Mouse (Mus musculus): ENCODE measurements at regions not wholly inside any gene's neighbourhood (a gene's known extent, or its start where the extent isn't known, plus 50 kb on each side); places are given as distances from the start of the nearest gene placed in this dataset.
"Not testable (repeated sequence)": the region's sequence is repeated elsewhere in the genome, so short reads cannot be mapped to it uniquely, and the experiment has no call there.

DNA sequence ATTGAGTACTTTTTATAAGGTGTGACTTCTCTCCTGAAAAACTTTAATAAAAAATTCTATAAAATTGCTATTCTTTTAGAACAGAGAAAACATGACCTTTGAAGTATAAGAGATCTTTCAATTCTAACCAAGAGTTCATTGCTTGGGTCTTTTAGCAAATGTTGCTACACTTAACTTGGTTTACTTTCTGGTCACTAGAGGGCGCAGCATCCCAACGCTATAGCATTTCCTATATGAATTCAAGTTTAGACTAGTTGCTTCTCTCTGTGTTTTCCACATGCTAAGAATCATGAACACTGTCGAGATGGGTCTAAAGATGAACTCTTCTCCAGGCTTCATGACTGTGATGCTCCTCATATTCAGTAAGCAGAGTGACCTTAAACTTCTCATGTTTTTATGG lies 544.3 kb downstream of the Dad1 start:
- DNase-seq (ENCODE audit: low spot score), result not testable (repeated sequence)

DNA sequence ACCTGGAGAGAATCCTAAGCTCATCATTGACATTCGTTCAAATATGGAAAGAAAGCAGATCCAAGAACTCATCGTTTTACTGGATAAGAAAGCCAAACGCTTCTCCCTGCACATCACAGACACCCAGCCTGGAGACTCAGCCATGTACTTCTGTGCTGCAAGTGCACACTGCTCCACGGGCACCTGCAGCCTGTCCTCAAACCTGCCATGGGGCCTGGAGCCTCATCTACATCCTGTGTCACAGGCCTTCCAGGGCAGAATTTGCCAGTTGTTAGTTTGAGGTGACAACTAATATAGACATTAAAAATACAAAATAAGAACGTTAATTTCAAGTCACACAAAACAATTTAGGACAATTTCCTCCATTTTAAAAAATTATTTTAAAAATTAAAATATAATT lies 549.6 kb downstream of the Dad1 start:
- DNase-seq (ENCODE audit: low spot score), result not testable (repeated sequence)

DNA sequence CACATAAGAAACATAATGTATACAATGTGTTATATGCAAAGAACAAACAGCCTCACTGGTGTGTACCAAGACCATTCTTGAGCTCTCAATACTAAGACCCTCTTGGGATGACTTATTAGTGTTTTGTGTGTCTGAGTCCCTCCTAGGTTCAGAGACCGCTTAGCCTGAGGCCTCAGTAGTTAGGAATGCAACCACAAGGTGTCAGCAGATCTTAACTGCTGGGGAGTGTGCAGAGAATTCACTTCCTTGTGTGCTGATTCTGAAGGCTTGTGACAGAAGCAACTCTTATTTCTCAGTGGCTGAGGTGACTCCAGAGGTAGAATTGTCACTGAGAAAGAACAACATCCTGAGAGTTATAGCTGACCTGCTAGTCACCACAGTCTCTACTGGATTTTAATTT lies 550.3 kb downstream of the Dad1 start:
- DNase-seq (ENCODE audit: low spot score), result not testable (repeated sequence)

DNA sequence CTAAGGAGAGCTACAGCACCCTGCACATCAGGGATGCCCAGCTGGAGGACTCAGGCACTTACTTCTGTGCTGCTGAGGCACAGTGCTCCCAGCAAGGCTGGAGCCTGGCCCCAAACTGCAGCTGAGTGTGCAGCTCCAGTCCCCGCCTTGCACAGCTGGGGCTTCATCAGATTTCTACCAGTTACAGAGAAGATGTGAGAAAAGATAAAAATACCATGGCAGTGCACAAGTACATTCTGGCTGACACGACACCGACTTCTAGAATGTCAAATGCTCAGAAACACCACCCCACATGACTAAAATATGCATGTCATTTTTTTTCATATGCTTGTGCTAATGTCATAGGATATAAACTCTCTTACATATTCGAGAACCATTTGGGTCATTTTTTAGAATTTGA lies 569.8 kb downstream of the Dad1 start:
- DNase-seq (ENCODE audit: low spot score), result not testable (repeated sequence)

DNA sequence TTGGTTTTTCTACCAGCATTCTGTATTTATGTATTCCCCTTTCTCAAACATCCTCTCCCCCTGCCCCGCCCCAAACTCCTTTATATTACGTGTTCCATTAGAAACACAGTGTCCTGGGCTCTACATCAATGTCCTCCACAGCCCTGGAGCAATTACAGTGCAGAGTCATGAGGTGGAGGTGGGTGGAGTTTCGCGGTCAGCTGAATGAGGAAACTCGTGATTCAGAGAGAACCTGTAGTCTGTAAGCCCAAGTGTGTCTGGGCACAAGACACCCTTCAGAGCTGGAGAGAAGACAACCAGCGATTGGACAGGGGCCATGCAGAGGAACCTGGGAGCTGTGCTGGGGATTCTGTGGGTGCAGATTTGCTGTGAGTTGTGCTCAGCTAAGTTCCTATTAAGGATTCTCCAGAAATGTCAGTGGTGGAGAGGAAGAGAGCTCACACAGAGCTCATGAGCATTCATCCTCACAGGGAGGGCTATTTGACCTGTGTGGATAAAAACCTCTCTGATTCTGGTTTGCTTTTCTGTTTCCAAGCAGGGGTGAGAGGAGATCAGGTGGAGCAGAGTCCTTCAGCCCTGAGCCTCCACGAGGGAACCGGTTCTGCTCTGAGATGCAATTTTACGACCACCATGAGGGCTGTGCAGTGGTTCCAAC lies 570.4 kb downstream of the Dad1 start:
- DNase-seq (ENCODE audit: low spot score), result not testable (repeated sequence)

DNA sequence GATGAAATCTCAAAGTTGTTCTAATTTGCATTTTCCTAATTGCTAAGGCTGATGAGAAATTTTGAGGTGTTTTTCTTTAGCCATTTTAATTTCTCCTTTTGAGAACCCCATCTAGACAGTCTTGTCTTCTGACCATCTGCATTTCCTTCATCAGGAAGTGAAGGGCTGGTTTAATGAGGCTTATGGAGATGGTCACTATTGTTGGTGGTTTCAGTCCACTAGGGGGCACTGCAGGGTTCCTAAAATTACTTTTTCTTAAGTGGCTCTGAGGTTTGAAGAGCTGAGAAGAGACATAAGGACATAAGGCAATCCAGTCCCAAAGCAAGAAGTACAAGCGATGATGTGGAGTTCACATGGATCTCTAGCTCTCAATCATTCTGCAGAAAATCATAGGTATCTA lies 571.2 kb downstream of the Dad1 start:
- not testable (repeated sequence) for DNase-seq (ENCODE audit: low spot score)

DNA sequence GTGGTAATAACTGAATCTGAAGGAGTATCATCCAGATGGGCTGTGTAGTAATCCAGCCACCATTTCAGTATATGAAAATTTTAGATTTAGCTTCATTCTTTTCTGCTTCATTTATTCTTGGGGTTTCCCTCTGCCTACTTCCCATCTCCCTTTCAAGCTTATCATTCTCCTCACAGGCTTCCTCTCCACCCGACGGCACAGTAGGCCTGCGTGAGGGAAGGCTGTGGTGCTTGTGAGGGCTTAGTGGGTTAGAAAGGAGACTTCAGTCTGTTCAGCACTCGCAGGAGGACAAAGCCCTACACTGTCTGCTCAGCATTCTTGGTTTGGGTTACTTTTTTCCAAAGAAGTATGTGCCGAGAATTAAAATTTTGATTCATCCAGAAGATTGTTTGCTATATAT lies 572.6 kb downstream of the Dad1 start:
- DNase-seq (ENCODE audit: low spot score), result not testable (repeated sequence)

DNA sequence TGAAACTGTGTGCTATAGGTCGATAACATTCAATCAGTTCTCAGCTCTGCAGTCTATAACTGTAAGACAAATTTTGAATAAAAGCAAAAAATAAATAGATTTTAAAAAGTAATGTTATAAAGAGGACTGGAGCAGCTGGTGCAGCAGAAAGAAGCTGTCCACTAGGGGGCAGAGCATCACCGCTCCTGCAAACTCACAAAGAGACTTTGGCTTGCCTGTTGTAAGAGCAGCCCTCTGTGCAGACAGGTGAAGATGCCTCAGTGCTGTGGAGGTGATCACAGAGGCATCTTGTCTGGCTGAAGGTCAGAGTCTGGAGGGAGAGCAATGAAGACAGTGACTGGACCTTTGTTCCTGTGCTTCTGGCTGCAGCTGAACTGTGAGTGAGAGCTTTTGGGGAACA lies 588.2 kb downstream of the Dad1 start:
- DNase-seq (ENCODE audit: low spot score), result not testable (repeated sequence)

DNA sequence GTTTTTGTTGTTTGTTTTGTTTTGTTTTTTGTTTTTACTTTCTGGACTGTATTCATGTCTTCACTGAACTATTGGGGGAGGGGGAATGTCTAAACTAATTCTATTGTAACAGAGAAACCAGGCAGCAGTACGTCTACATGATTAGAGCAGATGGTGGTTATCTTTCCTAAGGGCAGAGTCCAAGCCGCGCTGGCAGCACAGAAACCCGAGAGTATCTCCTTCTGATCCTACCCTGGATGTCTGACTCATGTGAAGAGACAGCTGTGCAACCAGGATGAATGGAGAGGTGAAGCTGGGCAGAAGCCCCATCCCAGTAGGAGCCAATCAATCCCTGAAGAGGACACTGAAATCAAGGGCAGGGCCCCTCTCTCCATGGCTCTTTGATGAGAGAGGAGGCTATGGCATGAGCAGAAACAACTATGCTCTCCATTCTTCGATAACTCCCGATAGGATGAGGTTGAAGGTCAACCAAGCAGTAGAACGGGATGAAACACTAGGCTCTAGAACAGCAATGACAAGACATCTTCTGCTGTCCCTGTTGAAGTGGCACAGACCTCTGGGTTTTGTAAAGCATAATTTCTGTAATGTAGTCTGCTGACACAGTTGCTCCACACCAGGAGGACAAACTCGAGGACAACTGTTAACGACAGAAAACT lies 591.1 kb downstream of the Dad1 start:
- DNase-seq (ENCODE audit: low spot score), result not testable (repeated sequence)

DNA sequence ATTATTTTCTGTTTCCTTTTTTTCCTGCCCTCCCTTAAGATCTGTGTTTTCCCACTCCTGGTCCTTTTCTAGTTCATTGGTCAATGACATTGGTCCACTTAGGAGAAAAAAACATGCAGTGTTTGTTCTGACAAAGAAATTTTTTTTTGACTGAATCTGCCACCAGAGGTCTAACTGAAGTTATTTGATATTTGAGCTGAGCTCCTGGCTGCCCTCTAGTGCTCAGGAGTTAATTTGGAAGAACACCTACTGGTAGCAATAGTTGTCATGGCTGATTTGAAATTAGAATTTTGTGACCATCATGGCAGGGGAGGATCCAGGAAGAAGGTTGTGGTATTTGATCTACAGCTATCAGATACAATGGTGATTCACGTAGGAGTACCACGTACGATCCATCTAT lies 599.2 kb downstream of the Dad1 start:
- DNase-seq (ENCODE audit: low spot score), result not testable (repeated sequence)

DNA sequence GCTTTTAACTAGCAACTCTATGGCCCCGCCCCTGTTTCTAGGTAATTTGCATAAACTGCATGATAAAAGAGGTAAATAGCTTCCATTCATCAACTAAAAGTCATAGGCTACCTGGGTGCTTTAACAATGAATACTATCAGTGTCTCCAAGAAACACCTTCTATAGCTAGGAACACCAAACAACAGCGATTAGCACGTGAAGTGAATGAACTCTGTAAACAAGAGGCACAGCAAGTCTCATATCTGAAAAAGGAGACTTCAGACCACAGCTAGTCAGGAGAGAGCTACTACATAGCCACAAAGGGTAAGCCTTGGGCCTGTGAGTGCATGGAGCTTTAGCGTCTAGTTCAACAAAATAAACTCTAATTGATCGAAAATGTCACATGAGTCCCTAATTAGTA lies 602.8 kb downstream of the Dad1 start:
- not testable (repeated sequence) for DNase-seq (ENCODE audit: low spot score)

DNA sequence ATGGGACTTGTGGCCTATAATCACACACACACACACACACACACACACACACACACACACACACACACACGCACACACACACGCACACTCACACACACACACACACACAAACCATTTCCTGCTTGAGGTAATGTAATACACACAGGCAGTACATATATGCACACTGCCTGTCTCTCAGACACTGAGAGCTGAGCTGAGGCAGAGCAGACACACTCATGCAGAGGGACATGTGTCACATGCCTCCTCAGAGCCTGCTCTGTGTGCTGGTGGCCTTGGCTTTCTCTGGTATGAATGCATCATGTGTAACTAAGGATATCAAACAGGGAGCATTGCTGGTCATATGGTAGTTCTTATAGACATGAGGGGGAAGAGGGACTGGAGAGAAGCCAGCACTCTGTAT lies 604.7 kb downstream of the Dad1 start:
- DNase-seq (ENCODE audit: low spot score), result not testable (repeated sequence)

DNA sequence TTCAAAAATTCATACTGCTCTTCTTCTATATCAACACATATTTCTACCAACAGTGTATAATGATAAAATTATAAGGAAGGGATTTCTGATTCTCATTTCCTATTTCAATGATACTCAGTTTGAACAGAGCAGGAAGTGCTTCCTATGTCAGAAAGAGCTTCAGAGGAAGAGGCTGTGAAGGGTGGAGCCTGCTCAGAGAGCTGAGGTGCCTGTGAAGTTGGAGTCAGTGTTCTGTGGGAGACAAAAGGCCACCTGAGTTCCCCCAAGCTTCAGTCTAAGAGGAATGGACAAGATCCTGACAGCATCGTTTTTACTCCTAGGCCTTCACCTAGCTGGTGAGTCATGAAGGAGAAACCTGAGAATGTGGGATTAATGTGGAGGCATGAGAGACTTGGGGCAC lies 613.5 kb downstream of the Dad1 start:
- DNase-seq (ENCODE audit: low spot score), result not testable (repeated sequence)

DNA sequence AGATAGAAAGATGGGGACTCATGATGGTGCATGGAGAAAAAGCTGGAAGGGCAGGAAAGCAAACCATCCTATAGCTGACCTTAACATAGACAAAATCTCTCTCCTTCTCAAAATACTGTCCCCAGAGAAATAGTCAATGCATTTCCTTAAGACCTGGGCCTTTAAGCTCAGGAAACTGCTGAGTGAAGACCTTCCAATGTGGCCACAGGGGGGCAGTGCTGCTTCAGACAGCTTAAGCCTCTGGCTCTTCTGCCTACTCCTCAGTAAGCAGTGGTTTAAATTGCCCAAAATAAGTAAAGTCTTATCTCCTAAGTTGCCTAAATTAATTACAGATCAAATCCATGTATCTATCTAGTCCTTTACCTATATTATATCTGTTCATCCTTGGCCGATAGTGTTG lies 616.2 kb downstream of the Dad1 start:
- not testable (repeated sequence) for DNase-seq (ENCODE audit: low spot score)

DNA sequence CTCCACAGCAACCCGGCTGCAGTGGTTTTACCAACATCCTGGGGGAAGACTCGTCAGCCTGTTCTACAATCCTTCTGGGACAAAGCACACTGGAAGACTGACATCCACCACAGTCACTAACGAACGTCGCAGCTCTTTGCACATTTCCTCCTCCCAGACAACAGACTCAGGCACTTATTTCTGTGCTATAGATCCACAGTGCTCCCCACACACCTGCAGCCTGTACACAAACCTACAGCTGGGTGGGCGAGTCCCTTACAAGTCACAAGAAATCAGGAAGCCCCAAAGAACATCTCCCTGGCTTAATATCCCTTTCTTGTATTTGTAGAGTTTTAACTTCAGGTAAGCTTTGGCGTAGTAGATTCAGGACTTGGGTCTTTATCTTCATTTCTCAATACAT lies 618.7 kb downstream of the Dad1 start:
- DNase-seq (ENCODE audit: low spot score), result not testable (repeated sequence)

DNA sequence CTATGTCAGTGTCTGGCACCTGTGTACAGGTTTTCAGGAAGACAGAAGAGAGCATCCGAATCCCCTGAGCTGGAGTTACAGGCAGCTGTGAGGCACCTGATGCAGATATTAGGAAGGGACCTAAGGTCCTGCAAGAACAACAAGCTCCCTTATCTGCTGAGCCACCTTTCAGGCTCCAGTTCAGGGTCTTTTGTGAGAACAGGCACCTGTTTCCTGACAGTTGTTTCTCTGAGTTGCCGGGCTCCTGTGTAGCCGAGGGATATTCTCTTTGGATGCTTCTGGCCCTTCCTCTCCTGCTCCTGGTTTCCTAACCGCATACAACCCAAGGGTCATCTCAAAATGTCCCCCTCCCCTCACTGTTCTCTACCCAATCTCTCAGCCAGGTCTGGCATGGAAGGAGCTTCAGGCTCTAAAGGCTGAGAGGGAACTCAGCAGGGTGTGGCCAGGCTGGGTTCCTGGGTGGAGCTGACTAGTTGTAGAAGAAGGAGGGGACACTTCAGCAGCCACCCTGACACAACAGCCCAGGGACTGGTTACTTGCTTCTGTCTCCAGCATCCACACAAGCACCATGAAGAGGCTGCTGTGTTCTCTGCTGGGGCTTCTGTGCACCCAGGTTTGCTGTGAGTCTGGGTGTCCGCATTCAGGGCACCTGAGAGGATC lies 619.5 kb downstream of the Dad1 start:
- not testable (repeated sequence) for DNase-seq (ENCODE audit: low spot score)

DNA sequence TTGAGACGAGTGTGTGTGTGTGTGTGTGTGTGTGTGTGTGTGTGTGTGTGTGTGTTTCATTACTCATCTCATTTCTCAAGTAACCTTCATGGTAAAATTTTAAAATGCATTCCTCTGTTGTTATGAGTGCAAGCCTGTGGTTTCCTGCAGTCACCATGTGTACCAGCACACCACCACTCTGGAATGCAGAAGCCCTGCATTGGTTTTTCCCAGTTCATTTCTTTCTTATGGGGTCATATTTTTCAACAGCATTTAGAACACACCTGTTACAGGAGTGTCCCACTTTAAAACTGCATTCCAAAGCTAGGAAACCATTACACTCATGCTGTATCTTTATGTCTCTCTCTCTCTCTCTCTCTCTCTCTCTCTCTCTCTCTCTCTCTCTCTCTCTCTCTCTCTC lies 620.2 kb downstream of the Dad1 start:
- DNase-seq (ENCODE audit: low spot score), result not testable (repeated sequence)

DNA sequence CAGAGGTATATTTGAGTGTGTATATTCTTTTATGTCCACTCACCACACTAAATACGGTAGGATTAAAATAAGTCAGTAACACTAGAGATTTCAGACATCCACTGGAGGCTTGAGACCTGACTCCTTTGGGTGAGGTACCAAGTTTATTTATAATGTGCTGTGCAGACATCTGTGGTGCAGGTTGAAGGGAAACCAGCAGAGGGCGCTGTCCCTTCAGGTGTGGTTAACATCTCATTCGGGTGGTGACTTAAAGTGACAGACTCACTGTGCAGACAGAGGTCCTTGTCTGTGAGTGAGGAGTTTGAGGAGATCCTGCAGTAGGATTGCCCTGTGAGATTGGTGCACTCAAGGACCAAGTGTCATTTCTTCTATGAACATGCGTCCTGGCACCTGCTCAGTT lies 632.5 kb downstream of the Dad1 start:
- DNase-seq (ENCODE audit: low spot score), result not testable (repeated sequence)

DNA sequence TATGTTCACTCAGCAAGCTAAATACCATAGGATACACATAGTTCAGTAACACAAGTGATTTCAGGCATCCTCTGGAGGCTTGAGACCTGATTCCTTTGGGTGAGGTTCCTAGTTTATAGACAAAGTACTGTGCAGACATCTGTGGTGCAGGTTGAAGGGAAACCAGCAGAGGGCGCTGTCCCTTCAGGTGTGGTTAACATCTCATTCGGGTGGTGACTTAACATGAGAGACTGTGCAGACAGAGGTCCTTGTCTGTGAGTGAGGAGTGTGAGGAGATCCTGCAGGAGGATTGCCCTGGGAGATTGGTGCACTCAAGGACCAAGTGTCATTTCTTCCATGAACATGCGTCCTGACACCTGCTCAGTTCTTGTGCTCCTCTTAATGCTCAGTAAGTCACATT lies 637.8 kb downstream of the Dad1 start:
- not testable (repeated sequence) for DNase-seq (ENCODE audit: low spot score)

DNA sequence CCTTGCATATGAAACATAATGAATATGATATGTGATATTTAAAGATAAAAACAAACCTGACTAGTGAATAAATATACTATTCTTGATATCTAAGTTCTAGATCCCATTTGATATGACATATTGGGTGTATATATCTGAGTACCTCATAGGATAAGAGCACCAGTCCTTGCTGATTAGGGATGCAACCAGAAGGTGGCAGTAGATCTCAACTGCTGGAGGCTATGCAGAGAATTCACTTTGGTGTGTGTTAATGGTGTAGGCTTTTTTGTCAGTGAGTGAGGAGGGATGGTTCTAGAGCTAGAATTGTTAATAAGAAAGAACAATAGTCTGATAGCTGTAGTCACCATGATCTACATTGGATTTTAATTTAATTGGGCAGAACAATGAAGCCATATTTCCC lies 639.6 kb downstream of the Dad1 start:
- no peak for DNase-seq (ENCODE audit: low spot score)

DNA sequence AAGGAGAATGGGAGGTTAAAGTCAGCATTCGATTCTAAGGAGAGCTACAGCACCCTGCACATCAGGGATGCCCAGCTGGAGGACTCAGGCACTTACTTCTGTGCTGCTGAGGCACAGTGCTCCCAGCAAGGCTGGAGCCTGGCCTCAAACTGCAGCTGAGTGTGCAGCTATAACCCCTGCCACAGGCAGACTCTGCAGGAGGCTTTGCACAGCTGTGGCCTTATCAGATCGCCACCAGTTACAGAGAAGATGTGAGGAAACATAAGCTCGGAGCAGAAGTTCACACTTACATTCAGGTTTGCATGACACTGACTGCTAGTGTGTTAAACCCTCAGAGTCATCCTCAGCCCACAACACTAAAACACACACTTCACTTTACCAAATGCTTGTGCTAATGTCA lies 654.6 kb downstream of the Dad1 start:
- DNase-seq (ENCODE audit: low spot score), result not testable (repeated sequence)

DNA sequence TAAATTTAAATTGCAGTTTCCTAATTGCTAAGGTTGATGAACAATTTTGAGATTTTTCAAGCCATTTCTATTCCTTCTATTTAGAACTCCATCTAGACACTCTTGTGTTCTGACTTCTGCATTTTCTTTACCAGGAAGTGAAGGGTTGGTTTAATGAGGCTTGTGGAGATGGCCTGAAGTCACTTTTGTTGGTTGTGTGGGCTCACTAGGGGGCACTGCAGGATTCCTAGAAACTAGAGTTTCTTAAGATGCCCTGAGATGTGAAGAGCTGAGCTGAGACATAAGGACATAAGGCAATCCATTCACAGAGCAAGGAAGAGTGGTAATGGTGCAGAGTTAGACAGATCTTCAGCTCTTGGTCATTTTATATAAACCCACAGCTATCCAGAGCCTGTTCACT lies 656.6 kb downstream of the Dad1 start:
- not testable (repeated sequence) for DNase-seq (ENCODE audit: low spot score)

DNA sequence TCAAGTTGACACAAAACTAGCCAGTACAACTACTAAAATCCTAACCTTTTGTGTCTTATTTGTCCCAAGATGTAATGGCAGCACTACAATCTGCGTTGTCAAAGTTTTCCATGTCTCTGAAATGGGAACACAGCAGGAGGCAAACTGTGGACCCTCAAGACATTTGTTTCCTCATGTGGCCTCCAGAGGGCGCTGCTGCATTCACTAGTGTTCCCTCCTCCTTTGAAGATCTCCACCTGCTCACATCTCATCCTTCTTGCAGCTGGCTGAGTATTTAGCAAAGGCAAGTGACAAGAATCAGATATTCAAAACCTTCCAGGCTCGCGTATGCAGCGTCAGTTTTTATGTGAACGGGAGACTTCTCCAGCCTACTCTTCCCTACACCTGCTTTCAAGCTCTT lies 663.3 kb downstream of the Dad1 start:
- DNase-seq (ENCODE audit: low spot score), result not testable (repeated sequence)

Data from layer of hippocampus, adult 9-10 months (tissue).